Comparison of ENCODE assay signal across 19 mouse cellular contexts in the genomic region with DNA sequence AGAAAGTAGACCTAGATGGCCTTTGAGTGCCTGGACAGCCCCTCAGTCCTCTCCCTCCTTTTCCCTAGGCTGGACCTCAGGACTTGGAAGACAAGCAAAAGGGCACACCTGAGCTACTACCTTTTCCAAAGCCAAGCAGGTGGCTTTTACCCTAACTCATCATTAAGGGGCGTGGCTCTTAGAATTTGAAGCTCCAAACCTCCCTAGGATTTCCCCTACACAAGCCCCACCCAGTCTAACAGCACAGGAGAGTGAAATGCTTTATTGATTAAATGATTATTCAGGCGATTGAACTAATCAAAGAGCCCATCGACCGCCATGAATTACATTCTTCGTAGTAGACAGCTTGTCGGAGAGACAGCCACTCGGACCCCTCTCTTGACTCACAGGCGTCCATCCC. TPM values are rescaled to one million over a fixed set of nuclear protein-coding genes. Genes with fewer than 3 reads are reported as not detected.
DNase-seq lines count a peak whose midpoint lies in the region; ATAC-seq and TF ChIP-seq lines count a peak whose summit lies in the region.
"Had no signal": no experiment of that assay in that cellular context is flagged by ENCODE, and none has a peak within 500 bp of the region (broad histone marks: within the 10 kb centered on the region; RNA-seq: fewer than 3 reads in every experiment).

No protein-coding gene starts in this region.

- peak overlapping the region; percentile 45 for H3K4me2 ChIP-seq in liver, postnatal 0 days (ENCODE audit: low read depth, low read length)
- H3K4me2 ChIP-seq in liver, embryonic 11.5 days, result no peak overlapping the region
- H3K4me2 ChIP-seq: forebrain, embryonic 13.5 days; heart, embryonic 11.5 days; heart, embryonic 15.5 days; hindbrain, embryonic 15.5 days had no signal

- no peak for ATAC-seq in liver, postnatal 0 days
- ATAC-seq in liver, embryonic 11.5 days (replicated peaks; ENCODE audit: low FRiP score), result no peak
- ATAC-seq: forebrain, embryonic 13.5 days had no signal

- WGBS in liver, postnatal 0 days (ENCODE audit: insufficient replicate concordance), result 50% methylated on average over 8 of the region's 8 CpGs
- 55% methylated on average over 8 of the region's 8 CpGs for WGBS in liver, embryonic 11.5 days
- 52% methylated on average over 8 of the region's 8 CpGs for WGBS in spleen, adult 2 months

- DNase-seq in liver, postnatal 0 days, result no peak
- DNase-seq in liver, embryonic 11.5 days (ENCODE audit: low spot score), result no peak
- DNase-seq in spleen, adult 2 months (ENCODE audit: low read depth in 1 of 2, low spot score in 2 of 2), result no peak
- DNase-seq in spleen, postnatal 14 days (ENCODE audit: low spot score in 2 of 2), result no peak
- DNase-seq in ZHBTc4 (ENCODE audit: low read depth, low spot score), result peak; percentile 12
- peak; percentile 49 for DNase-seq in splenic B cell, adult 2 months (ENCODE audit: low read depth, low spot score)
- DNase-seq in kidney, postnatal 36 days, result no peak
- DNase-seq: adrenal gland, postnatal 14 days; cerebellum, adult 18-20 months; cerebellum, adult 9-11 months; gastrocnemius, postnatal 36 days; heart, adult 18-20 months; heart, postnatal 14 days had no signal

- H3K27me3 ChIP-seq in liver, postnatal 0 days (ENCODE audit: insufficient read depth, low read length), result peaks cover 97% of the 10 kb centered on the region
- peaks cover 99% of the 10 kb centered on the region for H3K27me3 ChIP-seq in liver, embryonic 11.5 days (replicated peaks; ENCODE audit: control insufficient read depth, insufficient read depth, low read length)
- no peaks in the 10 kb centered on the region; the same call in 1 of the 2 replicates for H3K27me3 ChIP-seq in spleen, adult 2 months (ENCODE audit: control insufficient read depth, insufficient read depth, low read length)
- no peaks in the 10 kb centered on the region for H3K27me3 ChIP-seq in splenic B cell, adult 2 months (ENCODE audit: control insufficient read depth, insufficient read depth, low read length, poor library complexity, severe bottlenecking)

- no peak for TF ChIP-seq EP300 in liver, postnatal 0 days (IDR thresholded peaks at IDR 0.05; ENCODE audit: low read depth)

- H3K4me1 ChIP-seq in liver, postnatal 0 days (ENCODE audit: insufficient read depth), result peaks cover 13% of the 10 kb centered on the region
- H3K4me1 ChIP-seq in liver, embryonic 11.5 days (replicated peaks; ENCODE audit: control insufficient read depth, insufficient read depth, low read length), result 0 out of 2 replicates have a peak, but pooled peaks cover under 1% of the 10 kb centered on the region
- H3K4me1 ChIP-seq in spleen, adult 2 months (ENCODE audit: control insufficient read depth, insufficient read depth, insufficient read length), result peaks cover 2% of the 10 kb centered on the region

- no peaks in the 10 kb centered on the region for H3K36me3 ChIP-seq in liver, postnatal 0 days (replicated peaks; ENCODE audit: insufficient read depth, low read length)
- H3K36me3 ChIP-seq in liver, embryonic 11.5 days (ENCODE audit: control insufficient read depth, insufficient read depth, low read length), result no peaks in the 10 kb centered on the region
- H3K36me3 ChIP-seq in spleen, adult 2 months (ENCODE audit: control insufficient read depth, insufficient read depth, low read length), result peaks cover 9% of the 10 kb centered on the region
- H3K36me3 ChIP-seq in splenic B cell, adult 2 months (ENCODE audit: control insufficient read depth, insufficient read depth, low read length, poor library complexity, severe bottlenecking), result peaks cover 12% of the 10 kb centered on the region
- H3K36me3 ChIP-seq: embryonic facial prominence, embryonic 10.5 days; G1E; heart, embryonic 15.5 days; hindbrain, embryonic 15.5 days had no signal

- no peak for TF ChIP-seq POLR2A in spleen, adult 2 months (IDR thresholded peaks at IDR 0.05; ENCODE audit: low read depth, low read length)

- no peak for TF ChIP-seq CTCF in liver, postnatal 0 days (IDR thresholded peaks at IDR 0.05; ENCODE audit: low read depth)
- TF ChIP-seq CTCF in spleen, adult 2 months (IDR thresholded peaks at IDR 0.05; ENCODE audit: extremely low read depth, insufficient read depth, insufficient read length, insufficient replicate concordance), result no peak

- H3K27ac ChIP-seq in liver, postnatal 0 days (ENCODE audit: low read depth), result no peak overlapping the region
- no peak overlapping the region for H3K27ac ChIP-seq in liver, embryonic 11.5 days (ENCODE audit: low read depth, low read length)
- peak overlapping the region; percentile 94 for H3K27ac ChIP-seq in spleen, adult 2 months (ENCODE audit: insufficient read depth, low read length)
- H3K27ac ChIP-seq: embryonic facial prominence, embryonic 10.5 days; forebrain, embryonic 13.5 days; heart, embryonic 15.5 days; hindbrain, embryonic 15.5 days had no signal

- H3K9me3 ChIP-seq in liver, postnatal 0 days (ENCODE audit: low read length), result no peaks in the 10 kb centered on the region
- H3K9me3 ChIP-seq in liver, embryonic 11.5 days (ENCODE audit: control insufficient read depth, low read length), result no peaks in the 10 kb centered on the region
- H3K9me3 ChIP-seq: embryonic facial prominence, embryonic 10.5 days; forebrain, embryonic 13.5 days; heart, embryonic 15.5 days; hindbrain, embryonic 15.5 days had no signal

- H3K4me3 ChIP-seq in liver, postnatal 0 days (ENCODE audit: low read depth, low read length), result 0 out of 2 replicates have a peak overlapping the region, but pooled peaks have one; percentile 0
- no peak overlapping the region for H3K4me3 ChIP-seq in liver, embryonic 11.5 days (ENCODE audit: low read depth, low read length)
- H3K4me3 ChIP-seq in spleen, adult 2 months (ENCODE audit: extremely low read depth, insufficient read depth, insufficient read length), result peak overlapping the region; percentile 73
- H3K4me3 ChIP-seq: embryonic facial prominence, embryonic 10.5 days; forebrain, embryonic 13.5 days; heart, embryonic 15.5 days; hindbrain, embryonic 15.5 days had no signal

- H3K9ac ChIP-seq in liver, postnatal 0 days (replicated peaks), result no peak overlapping the region
- no peak overlapping the region for H3K9ac ChIP-seq in liver, embryonic 11.5 days (ENCODE audit: low read depth, low read length)
- H3K9ac ChIP-seq: forebrain, embryonic 13.5 days; heart, embryonic 15.5 days; hindbrain, embryonic 15.5 days had no signal

RNA-seq across cellular contexts. Expression of gene Pax5, which starts 2.0 kb away (rescaled TPM):
- polyA plus RNA-seq in liver, postnatal 0 days (2015; fragmentation: Nextera tagmentation; extraction: Ambion mirVana), result 0.75 and 0.99 TPM in 2 replicates
- polyA plus RNA-seq in liver, embryonic 11.5 days (2014; fragmentation: Nextera tagmentation; extraction: Ambion mirVana), result not detected in 2 replicates
- polyA plus RNA-seq in spleen, adult 2 months (2012; rRNA removed), result 131 and 166 TPM in 2 replicates
- polyA plus RNA-seq: G1E; heart, embryonic 11.5 days; heart, embryonic 15.5 days had no signal

RNA-seq across cellular contexts. Expression of gene Zcchc7, which starts 47.4 kb away (rescaled TPM):
- polyA plus RNA-seq in liver, postnatal 0 days (2015; fragmentation: Nextera tagmentation; extraction: Ambion mirVana), result 19.6 and 19.8 TPM in 2 replicates
- polyA plus RNA-seq in liver, embryonic 11.5 days (2014; fragmentation: Nextera tagmentation; extraction: Ambion mirVana), result 27.3 and 28.5 TPM in 2 replicates
- 10.1 and 13.3 TPM in 2 replicates for polyA plus RNA-seq in spleen, adult 2 months (2012; rRNA removed)

Comparison
In these comparisons a context has a peak if more than half of its experiments do, and no peak if none do; other contexts are left out.
1. DNase-seq: peak in ZHBTc4 (single experiment) and splenic B cell, adult 2 months (single experiment); none in liver, postnatal 0 days (single experiment), liver, embryonic 11.5 days (single experiment), spleen, adult 2 months (0 of 2), spleen, postnatal 14 days (0 of 2) and kidney, postnatal 36 days (0 of 2).
2. RNA of gene Pax5, which starts 2.0 kb away (polyA plus RNA-seq): 131 to 166 TPM in spleen, adult 2 months; 0.75 to 0.99 TPM in liver, postnatal 0 days and not detected in liver, embryonic 11.5 days; every median in the first group is over 10 times any median in the second.